Comparison of ENCODE assay signal across 15 mouse cellular contexts in genomic region chr13:98414851-98415250, GRCm38 (mm10).
DNase-seq lines count a peak whose midpoint lies in the region; ATAC-seq lines count a peak whose summit lies in the region.
"Had no signal": no experiment of that assay in that cellular context is flagged by ENCODE, and none has a peak within 500 bp of the region (broad histone marks: within the 10 kb centered on the region; RNA-seq: fewer than 3 reads in every experiment).

No protein-coding gene starts in this region.

- no peak overlapping the region for H3K4me2 ChIP-seq in kidney, embryonic 15.5 days
- H3K4me2 ChIP-seq: embryonic facial prominence, embryonic 13.5 days; intestine, embryonic 15.5 days; liver, embryonic 15.5 days had no signal

- peaks cover 14% of the 10 kb centered on the region for H3K4me1 ChIP-seq in kidney, embryonic 15.5 days
- H3K4me1 ChIP-seq: intestine, embryonic 15.5 days; liver, embryonic 15.5 days; megakaryocyte, embryonic 14.5 days had no signal

- ATAC-seq in kidney, embryonic 15.5 days (replicated peaks; ENCODE audit: low FRiP score), result no peak
- ATAC-seq: forebrain, embryonic 14.5 days; intestine, embryonic 15.5 days had no signal

- H3K27ac ChIP-seq in kidney, embryonic 15.5 days, result no peak overlapping the region
- H3K27ac ChIP-seq: embryonic facial prominence, embryonic 13.5 days; gastrocnemius, adult 2 months; intestine, embryonic 15.5 days; liver, embryonic 15.5 days had no signal

- H3K36me3 ChIP-seq in kidney, embryonic 15.5 days, result no peaks in the 10 kb centered on the region
- H3K36me3 ChIP-seq: embryonic facial prominence, embryonic 13.5 days; intestine, embryonic 15.5 days; liver, embryonic 15.5 days had no signal

- no peaks in the 10 kb centered on the region for H3K9me3 ChIP-seq in kidney, embryonic 15.5 days (replicated peaks)
- H3K9me3 ChIP-seq: embryonic facial prominence, embryonic 13.5 days; intestine, embryonic 15.5 days; liver, embryonic 15.5 days had no signal

- no peak overlapping the region for H3K4me3 ChIP-seq in kidney, embryonic 15.5 days (replicated peaks)
- H3K4me3 ChIP-seq: embryonic facial prominence, embryonic 13.5 days; gastrocnemius, adult 2 months; intestine, embryonic 15.5 days; liver, embryonic 15.5 days; megakaryocyte, embryonic 14.5 days; myocyte had no signal

- no peaks in the 10 kb centered on the region for H3K27me3 ChIP-seq in kidney, embryonic 15.5 days
- H3K27me3 ChIP-seq: embryonic facial prominence, embryonic 13.5 days; intestine, embryonic 15.5 days; liver, embryonic 15.5 days had no signal

- no peak overlapping the region for H3K9ac ChIP-seq in kidney, embryonic 15.5 days
- H3K9ac ChIP-seq: embryonic facial prominence, embryonic 13.5 days; intestine, embryonic 15.5 days; liver, embryonic 15.5 days had no signal

- peak; percentile 58 to 65 for DNase-seq in cerebellum, postnatal 10 days
- DNase-seq in cerebellum, adult 11 months, result no peak
- peak; percentile 64 for DNase-seq in kidney, adult 11 months
- DNase-seq in MN1 (ENCODE audit: low spot score), result peak; percentile 91
- DNase-seq in kidney, postnatal 10 days, result peak; percentile 77
- no peak for DNase-seq in layer of hippocampus, postnatal 14 days (ENCODE audit: low spot score in 2 of 2)
- DNase-seq in urinary bladder, postnatal 10 days (ENCODE audit: low spot score), result no peak
- DNase-seq: gastrocnemius, adult 2 months had no signal

- 55% methylated on average over 3 of the region's 3 CpGs for WGBS in kidney, embryonic 15.5 days

Comparison
In these comparisons a context has a peak if more than half of its experiments do, and no peak if none do; other contexts are left out.
1. DNase-seq: peak in cerebellum, postnatal 10 days (2 of 2), kidney, adult 11 months (single experiment), MN1 (single experiment) and kidney, postnatal 10 days (single experiment); none in cerebellum, adult 11 months (single experiment), layer of hippocampus, postnatal 14 days (0 of 2) and urinary bladder, postnatal 10 days (single experiment).